Mouse (Mus musculus) retina, postnatal 1 day (tissue): ENCODE results near the gene Tlcd2.

Experiments used
- DNase-seq: peaks from one replicate; pipeline ENCODE4 v3.0.0-alpha.2; 2012

The Tlcd2 gene

GRCm38 (mm10) chr11:75460844-75461742 is at the start of gene Tlcd2:
Gene Tlcd2, plus strand, starts transcription at chr11:75461715.
- peak; percentile 100 for DNase-seq

GRCm38 (mm10) chr11:75415096-75415495 is 46.4 kb upstream of the Tlcd2 start:
- peak; percentile 63 for DNase-seq

DNA sequence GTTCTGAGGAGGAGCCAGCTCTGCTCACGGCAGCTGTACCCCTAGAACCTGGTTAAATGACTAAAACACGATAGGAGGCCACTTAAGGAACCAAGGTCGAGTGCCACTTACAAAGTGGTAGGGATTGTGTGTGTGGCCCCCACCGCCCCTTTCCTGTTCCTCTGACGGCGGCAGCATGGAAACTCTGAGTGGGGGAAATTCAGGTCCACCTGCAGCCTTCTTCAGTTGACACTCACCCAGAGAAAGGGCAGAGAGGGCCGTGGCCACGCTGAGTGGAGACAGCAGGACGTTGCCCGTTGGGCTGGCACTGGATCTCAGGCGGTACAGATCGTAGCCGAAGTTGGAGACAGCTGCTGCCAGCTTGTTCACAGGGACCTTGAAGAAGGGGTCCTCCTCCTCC is 45.5 kb upstream of the Tlcd2 start:
- DNase-seq = no peak

GRCm38 (mm10) chr11:75420037-75420436 is 41.5 kb upstream of the Tlcd2 start:
- DNase-seq = no peak

GRCm38 (mm10) chr11:75420810-75421374 is 40.6 kb upstream of the Tlcd2 start:
- no peak for DNase-seq

- peak; percentile 56 for DNase-seq
Measured at GRCm38 (mm10) chr11:75421375-75422012, 40.0 kb upstream of the Tlcd2 start.

DNA sequence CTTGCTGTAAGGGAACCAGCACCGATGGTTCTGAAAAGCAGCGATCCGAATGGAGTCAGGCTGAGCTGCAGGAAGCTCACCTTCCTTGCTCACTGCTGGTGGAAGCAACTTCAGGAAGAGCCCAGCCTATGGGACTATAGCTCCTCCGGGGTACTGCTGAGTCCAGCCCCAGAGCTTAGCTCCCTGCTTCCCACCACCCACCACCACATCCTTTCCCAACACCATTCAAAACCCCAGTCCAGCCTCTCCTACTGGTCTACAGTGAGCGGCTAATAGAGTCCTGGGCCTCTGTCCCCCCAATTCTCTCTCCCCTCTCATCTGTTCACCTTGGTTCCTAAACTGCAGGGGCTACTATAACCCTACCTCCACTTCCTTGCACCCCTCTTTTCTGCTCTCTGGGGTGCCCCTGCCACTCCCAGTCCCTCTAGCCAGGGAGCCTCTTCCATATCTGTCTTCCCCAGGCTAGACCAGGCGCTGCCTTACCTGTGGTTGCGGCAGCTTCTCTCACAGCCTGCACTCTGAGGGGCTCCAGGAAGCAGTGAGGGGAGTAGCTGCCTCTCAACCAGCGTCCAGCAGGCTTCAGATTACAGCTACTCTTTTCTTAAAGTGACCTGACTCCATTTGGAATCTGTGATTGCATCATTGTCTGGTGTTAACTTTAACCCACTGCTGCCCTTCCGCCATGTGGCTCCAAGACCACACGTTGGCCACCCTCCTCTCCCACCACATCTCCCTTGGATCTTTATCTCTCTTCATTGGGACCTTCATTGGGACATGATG is 39.3 kb upstream of the Tlcd2 start, which contains the start of gene Serpinf1:
TSS of gene Serpinf1 (minus strand) at position 689 of the 780 bp plus-strand sequence.
- DNase-seq = no peak

GRCm38 (mm10) chr11:75423091-75423490 is 38.4 kb upstream of the Tlcd2 start:
- DNase-seq = no peak

DNA sequence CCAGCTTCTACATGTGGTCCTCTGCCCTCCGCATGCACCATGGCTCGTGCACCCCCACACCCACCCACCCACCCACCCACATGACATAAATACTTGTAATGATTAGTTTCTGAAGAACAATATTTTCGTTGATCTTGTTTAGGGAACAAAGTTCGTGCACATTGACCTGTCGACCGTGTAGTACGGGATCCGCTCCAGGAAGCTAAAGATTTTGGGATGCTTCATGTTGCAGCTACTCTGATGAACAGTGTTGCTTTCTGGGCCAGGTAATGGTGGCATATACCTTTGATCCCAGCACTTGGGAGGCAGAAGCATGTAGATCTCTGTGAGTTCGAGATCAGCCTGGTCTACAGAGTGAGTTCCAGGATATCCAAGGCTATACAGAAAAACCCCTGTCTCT is 37.5 kb upstream of the Tlcd2 start:
- DNase-seq = no peak

DNA sequence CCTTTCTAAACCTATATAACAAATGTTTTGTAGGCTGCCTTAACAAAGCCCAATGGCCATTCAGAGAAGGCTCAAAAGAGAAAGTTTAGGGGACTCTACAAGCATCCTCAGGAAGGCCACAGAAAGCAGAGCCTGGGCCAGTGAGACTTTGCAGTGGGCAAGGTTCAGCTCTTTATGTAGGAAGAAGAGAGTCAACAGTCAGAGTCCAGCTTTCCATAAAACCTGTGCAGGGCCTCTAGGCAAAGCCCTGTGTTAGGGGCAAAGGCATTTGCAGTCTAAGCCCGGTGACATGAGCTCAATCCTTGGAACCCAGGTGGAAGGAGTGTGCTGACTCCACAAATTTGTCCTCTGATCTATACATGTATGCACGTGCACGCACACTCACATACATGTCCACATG is 37.1 kb upstream of the Tlcd2 start:
- DNase-seq = no peak

DNA sequence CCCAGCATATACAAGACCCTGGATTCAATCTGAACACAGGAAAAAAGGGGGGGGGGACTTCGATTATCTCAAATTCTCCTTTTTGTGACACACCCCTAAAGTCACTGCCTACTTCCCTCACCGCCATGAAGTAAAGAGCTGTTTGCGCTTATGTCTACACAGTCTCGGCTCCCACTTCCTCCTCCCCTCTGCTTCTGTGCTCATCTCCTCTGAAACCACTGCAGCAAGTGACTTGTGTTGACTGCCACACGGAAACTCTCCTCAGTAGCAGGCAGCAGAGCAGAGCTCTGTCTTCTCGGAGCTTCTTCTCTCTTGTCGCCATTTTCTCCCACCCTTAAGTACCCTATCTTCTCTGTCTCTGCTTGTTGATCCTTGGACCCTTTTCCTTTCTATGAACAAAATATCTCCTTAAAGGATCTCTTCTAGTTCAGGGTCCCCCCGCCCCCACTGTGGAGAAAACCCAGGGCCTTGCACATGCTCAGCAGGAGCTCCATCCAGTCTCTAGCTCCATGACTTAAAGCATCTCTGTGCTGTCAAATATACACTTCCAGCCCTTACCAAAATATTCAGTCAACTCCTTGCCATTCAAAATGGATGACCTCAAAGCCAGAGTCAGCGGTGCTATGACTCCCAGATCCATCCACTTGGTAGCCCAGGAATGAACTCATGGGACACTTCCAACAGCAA is 32.4 kb upstream of the Tlcd2 start:
- no peak for DNase-seq

DNA sequence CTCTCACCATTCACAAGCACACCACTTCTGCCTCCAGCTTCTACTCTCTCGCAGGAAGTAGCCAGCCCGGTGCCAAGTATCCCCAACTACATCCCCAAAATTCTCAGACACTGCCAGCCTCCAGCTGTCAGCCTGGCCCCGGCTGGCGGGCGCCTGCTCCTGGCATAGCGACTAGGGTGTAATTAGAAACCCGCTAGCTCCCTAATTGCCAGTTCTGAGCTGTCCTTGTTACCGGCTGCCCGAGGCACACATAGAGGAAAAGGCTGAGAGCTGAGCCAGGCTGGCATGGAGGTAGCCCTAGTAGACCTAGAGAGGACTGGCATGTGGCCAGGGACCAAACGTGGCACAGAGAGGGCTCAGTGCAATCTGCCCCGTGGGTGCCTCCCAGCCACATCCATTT is 30.2 kb upstream of the Tlcd2 start:
- peak; percentile 72 for DNase-seq

GRCm38 (mm10) chr11:75434138-75434537 is 27.4 kb upstream of the Tlcd2 start:
- DNase-seq = no peak

DNA sequence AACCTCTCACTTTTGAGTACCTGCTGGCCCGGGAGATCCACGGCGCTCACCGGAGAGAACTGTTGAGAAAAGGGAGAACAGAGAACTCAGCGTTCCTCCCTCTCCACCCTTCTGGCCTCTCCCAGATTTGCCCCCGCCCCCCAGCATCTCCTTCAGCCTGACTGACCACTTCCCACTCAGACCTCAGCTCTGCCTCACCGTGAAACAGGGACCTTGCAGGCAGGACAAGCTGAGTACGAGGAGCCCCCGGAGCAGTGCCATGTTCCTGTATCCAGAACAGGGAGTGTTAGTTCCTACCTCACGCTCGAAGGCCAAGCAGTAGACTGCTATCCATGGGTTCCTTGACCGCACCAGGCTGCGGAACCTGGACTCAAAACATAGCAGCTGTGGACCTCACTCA is 23.3 kb upstream of the Tlcd2 start:
- no peak for DNase-seq

- DNase-seq = no peak
Measured at GRCm38 (mm10) chr11:75438804-75439203, 22.7 kb upstream of the Tlcd2 start.

GRCm38 (mm10) chr11:75439363-75439762 is 22.2 kb upstream of the Tlcd2 start, which contains the start of gene Serpinf2:
Gene Serpinf2, minus strand, starts transcription at chr11:75439591.
- DNase-seq = no peak

- no peak for DNase-seq
Measured at GRCm38 (mm10) chr11:75439951-75440350, 21.6 kb upstream of the Tlcd2 start.

DNA sequence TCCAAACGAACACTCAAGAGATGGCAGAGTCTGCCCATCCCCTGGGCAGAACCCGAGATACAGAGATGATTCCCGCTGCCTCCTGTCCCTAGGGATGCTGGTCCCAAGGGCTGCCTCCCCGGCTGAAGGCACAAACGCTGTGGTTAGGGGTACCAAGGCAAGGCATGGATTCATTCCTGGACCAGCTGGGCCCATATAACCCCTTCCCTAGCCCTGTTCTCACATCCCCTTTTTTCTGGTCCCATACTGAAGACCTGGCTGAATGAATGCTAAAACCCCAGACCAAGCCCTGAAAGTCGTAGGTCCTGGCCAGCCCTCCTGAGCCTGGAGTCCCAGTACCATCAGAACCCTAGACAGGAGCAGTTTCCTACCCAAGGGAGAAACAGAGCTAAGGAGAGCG is 20.5 kb upstream of the Tlcd2 start:
- no peak for DNase-seq

- peak; percentile 69 for DNase-seq
Measured at GRCm38 (mm10) chr11:75441601-75442000, 19.9 kb upstream of the Tlcd2 start.

GRCm38 (mm10) chr11:75443711-75444110 is 17.8 kb upstream of the Tlcd2 start:
- DNase-seq = peak; percentile 35

GRCm38 (mm10) chr11:75448575-75448974 is 12.9 kb upstream of the Tlcd2 start:
- DNase-seq = no peak

- no peak for DNase-seq
Measured at GRCm38 (mm10) chr11:75449695-75450094, 11.8 kb upstream of the Tlcd2 start.
